Mouse (Mus musculus) spleen, postnatal 36 days (tissue): ENCODE results near the gene Apbb2.

Experiments
- DNase-seq, 2 experiments: peaks; one replicate each; pipeline ENCODE4 v3.0.0; 2022; ENCODE audit warnings: low spot score in 2 of 2, mixed read lengths in 1 of 2

The Apbb2 gene

GRCm38 (mm10) chr5:66618597-66618996 lies at the start of gene Apbb2:
Apbb2 (minus strand) TSS chr5:66618784.
- DNase-seq = peak; percentile 68 to 79

DNA sequence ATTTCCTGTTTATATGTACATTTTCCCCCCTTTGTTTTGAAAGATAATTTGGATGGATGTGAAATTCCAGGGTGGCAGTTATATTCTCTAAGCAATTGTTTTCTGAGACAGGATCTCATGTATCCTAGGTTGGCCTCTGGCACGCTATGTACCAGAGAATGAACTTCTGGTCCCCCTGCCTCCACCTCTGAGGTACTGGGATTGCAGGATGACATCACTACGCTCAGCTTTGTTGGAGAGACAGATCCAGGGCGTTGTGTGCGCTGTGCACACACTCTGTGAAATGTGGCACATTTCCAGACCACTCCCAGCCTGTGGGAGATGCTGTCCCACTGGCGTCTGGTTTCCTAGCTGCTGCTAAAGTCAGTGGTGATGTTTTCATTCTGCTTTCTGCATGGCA lies 35.6 kb upstream of the Apbb2 start:
- no peak for DNase-seq

DNA sequence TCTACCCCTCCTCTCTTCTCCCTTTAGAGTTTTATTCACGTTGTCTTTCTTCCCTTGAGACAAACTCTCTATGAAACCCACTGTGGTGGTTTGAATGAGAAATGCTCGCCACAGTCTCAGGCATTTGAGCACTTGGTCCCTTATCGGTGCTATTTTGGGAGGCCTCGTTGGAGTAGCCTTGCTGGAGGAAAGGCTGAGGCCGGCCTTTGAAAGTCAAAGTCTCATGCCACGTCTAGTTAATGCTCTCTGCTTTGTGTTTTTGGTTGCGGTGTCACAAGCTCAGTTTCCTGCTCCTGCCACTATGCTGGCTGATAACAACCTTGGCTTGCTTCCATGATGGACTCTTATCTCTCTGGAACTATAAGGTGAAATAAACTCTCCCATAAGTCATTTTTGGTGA lies 28.9 kb upstream of the Apbb2 start:
- DNase-seq = no peak

DNA sequence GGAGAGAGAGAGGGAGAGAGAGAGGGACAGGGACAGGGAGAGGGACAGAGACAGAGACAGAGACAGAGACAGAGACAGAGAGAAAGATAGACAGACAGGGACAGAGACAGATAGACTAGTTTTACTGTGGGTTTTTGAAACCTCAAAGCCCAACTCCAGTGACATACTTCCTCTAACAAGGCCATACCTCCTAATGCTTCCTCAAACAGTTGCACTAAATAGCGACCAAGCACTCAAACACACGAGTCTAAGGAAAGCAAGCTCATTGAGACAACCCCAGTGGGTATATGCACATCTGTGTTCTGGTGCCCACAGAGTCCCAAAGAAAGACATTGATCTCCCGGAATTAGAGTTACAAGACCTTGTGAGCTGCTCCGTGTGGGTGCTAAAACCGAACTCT lies 24.7 kb upstream of the Apbb2 start:
- DNase-seq = no peak

DNA sequence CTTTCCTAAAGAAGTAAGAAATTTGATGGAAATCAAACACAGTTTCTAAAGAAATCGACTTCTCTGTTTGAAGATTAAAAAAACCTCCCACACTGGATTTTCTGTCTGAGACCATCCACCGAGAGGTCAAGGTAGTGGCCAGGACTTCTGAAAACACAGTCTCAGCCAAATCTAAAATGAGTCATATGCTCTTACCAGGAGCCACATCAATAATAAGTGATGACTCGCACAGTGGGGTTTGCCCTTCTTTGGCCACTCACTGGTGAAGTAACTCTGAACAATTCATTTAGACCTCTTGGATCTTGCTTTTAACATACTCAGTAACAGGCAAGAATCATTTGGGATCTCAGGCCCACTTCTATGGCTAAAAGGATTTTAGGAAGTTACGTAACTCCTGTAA lies 23.6 kb upstream of the Apbb2 start:
- DNase-seq = no peak

DNA sequence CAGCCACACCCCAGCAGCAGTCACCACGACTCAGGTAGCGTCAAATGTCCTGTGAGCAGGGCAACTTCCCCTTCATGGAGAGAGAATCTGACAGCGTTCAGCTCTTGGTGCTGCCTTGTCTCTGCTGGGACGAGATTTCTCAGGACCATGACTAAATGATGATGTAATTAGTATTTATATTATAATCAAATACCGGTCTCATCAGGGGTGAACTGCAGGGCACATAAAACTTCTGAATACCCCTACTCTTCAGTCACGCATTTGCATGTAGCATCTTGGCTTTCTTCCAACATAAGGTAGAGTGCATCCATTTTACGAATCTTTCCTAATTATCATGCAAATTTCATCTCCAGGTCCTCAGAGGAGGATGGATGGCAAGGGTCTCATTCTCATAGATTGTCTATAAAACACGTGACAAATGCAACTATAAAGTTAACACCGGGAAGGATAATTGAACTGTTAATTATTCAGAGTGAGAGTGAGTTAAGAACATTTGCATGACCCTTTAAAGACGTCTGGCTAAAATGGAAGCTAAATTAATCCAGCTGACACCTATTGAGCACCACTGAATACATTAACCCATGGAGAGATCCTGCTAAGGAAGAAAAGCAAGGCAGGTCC lies 17.0 kb upstream of the Apbb2 start:
- DNase-seq = no peak

DNA sequence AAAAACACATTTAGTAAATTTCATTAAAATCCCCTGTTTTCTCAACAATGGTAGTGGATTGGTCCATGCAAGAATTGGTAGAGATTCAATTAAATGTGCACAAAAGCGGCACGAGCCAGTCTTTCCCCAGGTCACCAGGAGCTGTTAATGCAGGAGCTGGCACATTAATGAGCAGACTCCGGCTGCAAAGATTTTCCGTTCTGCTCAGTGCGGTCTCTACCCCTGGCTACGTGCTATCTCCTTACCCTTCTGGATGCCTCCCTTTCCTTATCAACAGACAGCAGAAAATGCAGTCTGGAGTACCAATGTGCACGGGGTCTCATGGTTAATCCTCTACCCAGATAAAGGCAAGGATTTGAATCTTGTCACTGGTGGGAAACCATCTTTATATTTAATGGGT lies 9.2 kb upstream of the Apbb2 start:
- DNase-seq = no peak

DNA sequence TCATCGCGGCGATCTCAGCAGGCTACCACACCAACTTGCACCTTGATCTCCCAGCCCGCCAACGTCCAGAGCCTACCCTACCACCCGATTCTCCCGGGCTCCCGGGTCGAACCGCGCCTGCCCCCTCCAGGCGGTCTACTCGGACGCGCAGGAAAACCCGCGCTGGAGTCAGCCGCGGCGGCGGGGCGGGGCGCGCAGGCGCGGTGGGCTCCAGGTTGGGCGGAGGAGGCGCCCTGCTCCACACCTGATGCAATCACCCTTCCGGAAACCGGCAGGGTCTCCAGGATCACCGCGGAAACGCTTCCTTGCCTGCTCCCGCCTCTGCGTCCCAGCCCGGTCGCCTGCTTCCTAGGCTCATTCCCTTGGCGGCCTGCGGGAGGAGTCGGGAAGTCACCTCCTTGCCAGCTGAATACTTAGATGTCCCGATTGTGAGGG lies 1.6 kb upstream of the Apbb2 start:
- DNase-seq = peak; percentile 26 to 33

DNA sequence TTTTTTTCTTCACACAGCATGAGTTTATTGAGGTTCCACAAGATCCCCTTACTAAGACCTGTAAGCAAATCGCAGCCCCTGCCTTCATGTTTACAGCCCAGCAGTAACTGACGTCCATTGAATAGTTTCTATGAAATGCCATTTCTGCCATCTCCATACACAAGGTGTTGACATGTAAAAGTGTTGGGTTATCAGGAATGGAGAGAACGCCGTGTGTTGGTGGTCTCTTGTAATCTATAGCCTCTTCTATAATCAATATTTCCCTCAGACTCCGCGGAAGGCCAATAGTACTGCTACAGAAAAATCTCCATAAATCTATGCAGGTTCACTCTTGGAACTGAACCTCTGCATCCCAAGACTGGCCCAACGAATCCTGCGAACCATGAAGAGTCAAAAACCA lies 1.1 kb upstream of the Apbb2 start:
- no peak for DNase-seq

DNA sequence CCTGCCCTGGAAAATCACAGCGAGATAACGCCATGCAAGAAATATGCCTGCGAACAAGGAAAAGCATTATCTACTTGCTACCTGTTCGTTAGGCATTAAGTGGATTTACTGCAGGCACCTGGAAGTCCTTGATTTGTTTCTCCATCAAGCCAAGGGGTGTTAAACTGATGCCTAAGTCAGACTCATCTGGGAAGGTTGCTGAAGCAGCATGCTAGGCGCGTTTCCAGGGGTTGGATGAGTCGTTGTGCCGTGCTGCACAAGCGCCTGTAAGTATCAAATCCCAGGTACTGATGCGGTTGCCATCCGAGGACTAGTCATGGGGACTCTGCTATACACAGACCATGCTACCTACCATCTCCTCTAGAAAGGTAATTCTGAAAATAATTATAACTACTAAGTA lies 611 bp upstream of the Apbb2 start:
- no peak for DNase-seq

- DNase-seq = no peak
These were observed 593 bp downstream of the Apbb2 start for GRCm38 (mm10) chr5:66617921-66618460.

- DNase-seq = no peak
These were observed 3.6 kb downstream of the Apbb2 start for GRCm38 (mm10) chr5:66614940-66615339.

GRCm38 (mm10) chr5:66613725-66614124 lies 4.9 kb downstream of the Apbb2 start:
- DNase-seq = no peak

GRCm38 (mm10) chr5:66612964-66613363 lies 5.6 kb downstream of the Apbb2 start:
- DNase-seq = no peak

DNA sequence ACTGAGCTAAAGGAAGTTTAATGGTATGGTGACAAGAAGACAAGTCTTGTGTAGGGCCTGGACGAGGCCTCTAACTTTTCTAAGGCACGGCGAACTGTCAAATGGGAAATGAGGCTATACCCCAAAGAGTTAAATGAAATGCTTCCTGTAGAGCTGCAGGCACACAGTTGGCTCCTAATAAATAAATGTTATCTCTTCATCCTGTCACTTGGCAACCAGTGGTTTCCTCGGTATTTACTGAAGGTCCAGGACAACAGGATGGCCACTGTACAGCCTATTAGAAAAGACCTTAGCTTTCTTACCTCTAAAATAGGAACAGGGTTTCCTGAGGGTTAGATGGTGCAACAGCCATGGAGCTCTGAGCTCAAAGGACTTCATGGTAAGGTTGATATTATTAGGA lies 6.7 kb downstream of the Apbb2 start:
- no peak for DNase-seq

GRCm38 (mm10) chr5:66611361-66611760 lies 7.2 kb downstream of the Apbb2 start:
- DNase-seq = no peak

- DNase-seq = no peak
These were observed 8.3 kb downstream of the Apbb2 start for GRCm38 (mm10) chr5:66610270-66610669.

- DNase-seq = no peak
These were observed 9.3 kb downstream of the Apbb2 start for GRCm38 (mm10) chr5:66609306-66609705.

- no peak for DNase-seq
These were observed 10.8 kb downstream of the Apbb2 start for GRCm38 (mm10) chr5:66607801-66608200.

DNA sequence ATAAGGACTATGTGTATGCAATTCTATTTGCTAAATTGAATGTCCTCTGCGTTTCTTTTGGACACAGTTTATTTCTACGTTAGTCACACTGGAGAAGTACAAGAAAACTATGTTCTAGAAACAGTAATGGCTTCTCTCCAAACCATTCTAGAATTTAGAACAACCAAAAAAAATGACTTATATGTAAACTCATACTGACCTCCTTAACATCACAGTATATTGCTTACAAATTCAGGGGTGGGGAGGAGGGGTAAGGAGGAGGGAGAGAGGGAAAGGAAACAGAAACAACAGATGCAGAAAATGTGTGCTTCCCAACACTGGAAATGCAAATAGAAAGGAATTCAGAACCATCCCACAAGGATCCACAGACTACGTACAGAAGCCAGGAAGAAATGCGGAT lies 11.4 kb downstream of the Apbb2 start:
- no peak for DNase-seq

DNA sequence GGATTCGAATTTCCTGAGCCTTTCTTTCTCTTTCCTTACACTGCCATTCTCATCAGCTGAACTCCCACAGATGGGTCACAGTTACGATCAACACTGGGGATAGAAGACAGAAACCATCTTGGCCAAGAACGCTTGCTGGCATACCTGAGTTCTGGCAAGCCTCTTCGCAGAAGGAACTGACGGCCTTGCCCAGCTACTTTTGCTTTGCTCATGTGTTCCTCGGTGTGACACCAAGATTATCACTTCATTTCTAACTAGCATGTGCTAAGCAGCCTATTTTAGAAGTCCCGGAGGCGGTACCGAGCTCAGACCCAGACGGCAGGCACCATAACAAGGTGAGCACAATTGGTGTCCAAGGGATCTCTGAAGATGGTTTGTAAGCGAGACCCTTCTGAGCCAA lies 12.9 kb downstream of the Apbb2 start:
- no peak for DNase-seq

- DNase-seq = no peak
These were observed 14.2 kb downstream of the Apbb2 start for GRCm38 (mm10) chr5:66604423-66604822.

- no peak for DNase-seq
These were observed 14.8 kb downstream of the Apbb2 start for GRCm38 (mm10) chr5:66603746-66604145.

DNA sequence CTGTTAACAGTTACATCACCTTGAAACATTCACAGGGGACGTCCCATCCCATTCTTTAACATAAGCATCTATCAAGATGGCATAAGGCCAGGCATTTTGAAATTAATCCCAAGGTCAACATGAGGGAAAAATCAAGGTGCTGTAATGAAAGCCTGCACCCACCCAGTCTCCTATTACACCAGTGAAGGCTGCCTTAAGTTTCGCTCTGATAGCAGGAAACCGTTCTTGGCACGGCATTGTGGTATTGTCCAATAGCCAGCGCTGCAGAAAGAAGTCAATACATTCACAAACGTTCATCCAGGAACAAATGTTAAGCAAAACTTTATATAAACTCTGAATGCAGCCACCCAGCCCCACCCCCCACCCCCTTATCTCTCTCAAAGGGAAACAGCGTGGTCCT lies 15.4 kb downstream of the Apbb2 start:
- DNase-seq = no peak
